Mouse (Mus musculus): Measurements from ENCODE around the gene Wdfy3. TPM values are rescaled to one million over a fixed set of nuclear protein-coding genes. Genes with fewer than 3 reads are reported as not detected.

Wdfy3 gene
- polyA plus RNA-seq, 1 experiment from 2014 or later, result 20.1 TPM

GRCm38 (mm10) chr5:101937909-101938596, 131.7 kb downstream of the Wdfy3 start:
- no peak overlapping the region for H3K9ac ChIP-seq (replicated peaks; ENCODE audit: low read length)
- no peak overlapping the region for H3K4me2 ChIP-seq (replicated peaks; ENCODE audit: low read depth, low read length)
- no peak for ATAC-seq (ENCODE audit: low FRiP score, low TSS enrichment)
- no peak overlapping the region for H3K27ac ChIP-seq (ENCODE audit: low read length)
- peaks cover 61% of the 10 kb centered on the region for H3K36me3 ChIP-seq (ENCODE audit: insufficient read depth, low read length)
- H3K9me3 ChIP-seq (ENCODE audit: low read length), result no peaks in the 10 kb centered on the region
- no peaks in the 10 kb centered on the region for H3K27me3 ChIP-seq (ENCODE audit: insufficient read depth, low read length)
- H3K4me1 ChIP-seq (ENCODE audit: insufficient read depth, low read length), result peaks cover 16% of the 10 kb centered on the region
- H3K4me3 ChIP-seq (ENCODE audit: low read length), result no peak overlapping the region
- WGBS, result 89% methylated on average over 13 of the region's 13 CpGs

- H3K4me2 ChIP-seq (replicated peaks; ENCODE audit: low read depth, low read length), result no peak overlapping the region
- H3K4me3 ChIP-seq (ENCODE audit: low read length), result no peak overlapping the region
- no peaks in the 10 kb centered on the region for H3K9me3 ChIP-seq (ENCODE audit: low read length)
- ATAC-seq (ENCODE audit: low FRiP score, low TSS enrichment), result no peak
- WGBS, result 68% methylated on average over 21 of the region's 21 CpGs
- no peak overlapping the region for H3K27ac ChIP-seq (ENCODE audit: low read length)
- peaks cover 56% of the 10 kb centered on the region for H3K36me3 ChIP-seq (ENCODE audit: insufficient read depth, low read length)
- H3K9ac ChIP-seq (replicated peaks; ENCODE audit: low read length), result no peak overlapping the region
- H3K4me1 ChIP-seq (ENCODE audit: insufficient read depth, low read length), result peaks cover 16% of the 10 kb centered on the region
- H3K27me3 ChIP-seq (ENCODE audit: insufficient read depth, low read length), result no peaks in the 10 kb centered on the region
Observed at GRCm38 (mm10) chr5:101937362-101937761, 132.4 kb downstream of the Wdfy3 start.

- Histone ChIP-seq H3K36me3 (ENCODE audit: insufficient read depth, low read length) (peaks cover 47% of the 10 kb centered on the region), H3K4me2 (replicated peaks; ENCODE audit: low read depth, low read length) (no peak overlapping the region), H3K27me3 (ENCODE audit: insufficient read depth, low read length) (no peaks in the 10 kb centered on the region), H3K4me1 (ENCODE audit: insufficient read depth, low read length) (peaks cover 16% of the 10 kb centered on the region), H3K27ac (ENCODE audit: low read length) (peak overlapping the region; percentile 53), H3K9ac (replicated peaks; ENCODE audit: low read length) (no peak overlapping the region), H3K4me3 (ENCODE audit: low read length) (no peak overlapping the region), H3K9me3 (ENCODE audit: low read length) (peaks cover 3% of the 10 kb centered on the region; the same call in 1 of the 2 replicates)
- WGBS, result 18% methylated on average over 16 of the region's 16 CpGs
- peak; percentile 87 for ATAC-seq (ENCODE audit: low FRiP score, low TSS enrichment)
Observed at GRCm38 (mm10) chr5:101935893-101936292, 133.8 kb downstream of the Wdfy3 start.

- H3K27ac ChIP-seq (ENCODE audit: low read length), result no peak overlapping the region
- no peak overlapping the region for H3K4me3 ChIP-seq (ENCODE audit: low read length)
- H3K9me3 ChIP-seq (ENCODE audit: low read length), result peaks cover 3% of the 10 kb centered on the region; the same call in 1 of the 2 replicates
- H3K27me3 ChIP-seq (ENCODE audit: insufficient read depth, low read length), result no peaks in the 10 kb centered on the region
- no peak overlapping the region for H3K9ac ChIP-seq (replicated peaks; ENCODE audit: low read length)
- H3K4me2 ChIP-seq (replicated peaks; ENCODE audit: low read depth, low read length), result no peak overlapping the region
- H3K36me3 ChIP-seq (ENCODE audit: insufficient read depth, low read length), result peaks cover 51% of the 10 kb centered on the region
- peaks cover 16% of the 10 kb centered on the region for H3K4me1 ChIP-seq (ENCODE audit: insufficient read depth, low read length)
- WGBS, result 42% methylated on average over 7 of the region's 7 CpGs
- ATAC-seq (ENCODE audit: low FRiP score, low TSS enrichment), result no peak
Observed at GRCm38 (mm10) chr5:101934629-101935028, 135.1 kb downstream of the Wdfy3 start.

GRCm38 (mm10) chr5:101932971-101933810, 136.5 kb downstream of the Wdfy3 start:
- Histone ChIP-seq H3K27me3 (ENCODE audit: insufficient read depth, low read length) (no peaks in the 10 kb centered on the region), H3K4me2 (replicated peaks; ENCODE audit: low read depth, low read length) (no peak overlapping the region), H3K4me3 (ENCODE audit: low read length) (no peak overlapping the region), H3K9ac (replicated peaks; ENCODE audit: low read length) (no peak overlapping the region), H3K9me3 (ENCODE audit: low read length) (peaks cover 3% of the 10 kb centered on the region; the same call in 1 of the 2 replicates), H3K4me1 (ENCODE audit: insufficient read depth, low read length) (peaks cover 16% of the 10 kb centered on the region), H3K36me3 (ENCODE audit: insufficient read depth, low read length) (peaks cover 62% of the 10 kb centered on the region), H3K27ac (ENCODE audit: low read length) (no peak overlapping the region)
- 67% methylated on average over 15 of the region's 15 CpGs for WGBS
- ATAC-seq (ENCODE audit: low FRiP score, low TSS enrichment), result no peak

- Histone ChIP-seq H3K4me2 (replicated peaks; ENCODE audit: low read depth, low read length) (no peak overlapping the region), H3K27ac (ENCODE audit: low read length) (no peak overlapping the region), H3K9me3 (ENCODE audit: low read length) (peaks cover 3% of the 10 kb centered on the region; the same call in 1 of the 2 replicates), H3K36me3 (ENCODE audit: insufficient read depth, low read length) (peaks cover 50% of the 10 kb centered on the region), H3K4me1 (ENCODE audit: insufficient read depth, low read length) (peaks cover 16% of the 10 kb centered on the region), H3K4me3 (ENCODE audit: low read length) (no peak overlapping the region), H3K27me3 (ENCODE audit: insufficient read depth, low read length) (no peaks in the 10 kb centered on the region), H3K9ac (replicated peaks; ENCODE audit: low read length) (no peak overlapping the region)
- ATAC-seq (ENCODE audit: low FRiP score, low TSS enrichment), result no peak
- 75% methylated on average over 4 of the region's 4 CpGs for WGBS
Observed at GRCm38 (mm10) chr5:101931997-101932396, 137.7 kb downstream of the Wdfy3 start.

- Histone ChIP-seq H3K36me3 (ENCODE audit: insufficient read depth, low read length) (peaks cover 63% of the 10 kb centered on the region), H3K27ac (ENCODE audit: low read length) (no peak overlapping the region), H3K27me3 (ENCODE audit: insufficient read depth, low read length) (no peaks in the 10 kb centered on the region), H3K4me3 (ENCODE audit: low read length) (no peak overlapping the region), H3K9ac (replicated peaks; ENCODE audit: low read length) (no peak overlapping the region), H3K9me3 (ENCODE audit: low read length) (no peaks in the 10 kb centered on the region), H3K4me1 (ENCODE audit: insufficient read depth, low read length) (no peaks in the 10 kb centered on the region), H3K4me2 (replicated peaks; ENCODE audit: low read depth, low read length) (no peak overlapping the region)
- no peak for ATAC-seq (ENCODE audit: low FRiP score, low TSS enrichment)
- 95% methylated on average over 8 of the region's 8 CpGs for WGBS
Observed at GRCm38 (mm10) chr5:101926311-101926710, 143.4 kb downstream of the Wdfy3 start.

- WGBS, result 64% methylated on average over 11 of the region's 11 CpGs
- Histone ChIP-seq H3K9me3 (ENCODE audit: low read length) (no peaks in the 10 kb centered on the region), H3K27ac (ENCODE audit: low read length) (no peak overlapping the region), H3K4me2 (replicated peaks; ENCODE audit: low read depth, low read length) (no peak overlapping the region), H3K4me3 (ENCODE audit: low read length) (no peak overlapping the region), H3K4me1 (ENCODE audit: insufficient read depth, low read length) (no peaks in the 10 kb centered on the region), H3K27me3 (ENCODE audit: insufficient read depth, low read length) (no peaks in the 10 kb centered on the region), H3K36me3 (ENCODE audit: insufficient read depth, low read length) (peaks cover 62% of the 10 kb centered on the region), H3K9ac (replicated peaks; ENCODE audit: low read length) (no peak overlapping the region)
- ATAC-seq (ENCODE audit: low FRiP score, low TSS enrichment), result no peak
Observed at GRCm38 (mm10) chr5:101923710-101924109, 146.0 kb downstream of the Wdfy3 start.

- Histone ChIP-seq H3K4me3 (ENCODE audit: low read length) (no peak overlapping the region), H3K9ac (replicated peaks; ENCODE audit: low read length) (no peak overlapping the region), H3K4me1 (ENCODE audit: insufficient read depth, low read length) (no peaks in the 10 kb centered on the region), H3K27ac (ENCODE audit: low read length) (no peak overlapping the region), H3K36me3 (ENCODE audit: insufficient read depth, low read length) (peaks cover 70% of the 10 kb centered on the region), H3K27me3 (ENCODE audit: insufficient read depth, low read length) (no peaks in the 10 kb centered on the region), H3K9me3 (ENCODE audit: low read length) (no peaks in the 10 kb centered on the region), H3K4me2 (replicated peaks; ENCODE audit: low read depth, low read length) (no peak overlapping the region)
- no peak for ATAC-seq (ENCODE audit: low FRiP score, low TSS enrichment)
- 85% methylated on average over 5 of the region's 5 CpGs for WGBS
Observed at GRCm38 (mm10) chr5:101919559-101919958, 150.2 kb downstream of the Wdfy3 start.

GRCm38 (mm10) chr5:101909468-101909867, 160.3 kb downstream of the Wdfy3 start:
- H3K4me1 ChIP-seq (ENCODE audit: insufficient read depth, low read length), result no peaks in the 10 kb centered on the region
- no peaks in the 10 kb centered on the region for H3K27me3 ChIP-seq (ENCODE audit: insufficient read depth, low read length)
- no peaks in the 10 kb centered on the region for H3K9me3 ChIP-seq (ENCODE audit: low read length)
- no peak overlapping the region for H3K9ac ChIP-seq (replicated peaks; ENCODE audit: low read length)
- peaks cover 81% of the 10 kb centered on the region for H3K36me3 ChIP-seq (ENCODE audit: insufficient read depth, low read length)
- H3K4me3 ChIP-seq (ENCODE audit: low read length), result no peak overlapping the region
- WGBS, result 94% methylated on average over 10 of the region's 10 CpGs
- ATAC-seq (ENCODE audit: low FRiP score, low TSS enrichment), result no peak
- H3K4me2 ChIP-seq (replicated peaks; ENCODE audit: low read depth, low read length), result no peak overlapping the region
- no peak overlapping the region for H3K27ac ChIP-seq (ENCODE audit: low read length)
